Mouse (Mus musculus): ENCODE results near the gene Cers6. TPM values are rescaled to one million over a fixed set of nuclear protein-coding genes. Genes with fewer than 3 reads are reported as not detected.

The Cers6 gene
- polyA plus RNA-seq, 1 experiment = 21.1 TPM

GRCm38 (mm10) chr2:69014241-69014640, 153.0 kb downstream of the Cers6 start:
- Histone ChIP-seq H3K27ac (ENCODE audit: control insufficient read depth, insufficient read depth, low read length) (no peak overlapping the region), H3K27me3 (ENCODE audit: control insufficient read depth, insufficient read depth, low read length) (no peaks in the 10 kb centered on the region), H3K4me1 (replicated peaks; ENCODE audit: control insufficient read depth, insufficient read depth, low read length) (no peaks in the 10 kb centered on the region), H3K4me3 (ENCODE audit: control insufficient read depth, insufficient read depth, low read length) (no peak overlapping the region), H3K36me3 (ENCODE audit: control insufficient read depth, insufficient read depth, low read length) (no peaks in the 10 kb centered on the region)
- no peak for DNase-seq
- WGBS = 95% methylated on average over 9 of the region's 9 CpGs
- TF ChIP-seq CTCF (IDR thresholded peaks at IDR 0.05; ENCODE audit: borderline replicate concordance, control insufficient read depth, extremely low read depth, insufficient read depth, low read length, poor library complexity) = no peak
- no peak for TF ChIP-seq POLR2A (IDR thresholded peaks at IDR 0.05; ENCODE audit: control insufficient read depth, extremely low read depth, insufficient read depth, low read length, poor library complexity)

DNA sequence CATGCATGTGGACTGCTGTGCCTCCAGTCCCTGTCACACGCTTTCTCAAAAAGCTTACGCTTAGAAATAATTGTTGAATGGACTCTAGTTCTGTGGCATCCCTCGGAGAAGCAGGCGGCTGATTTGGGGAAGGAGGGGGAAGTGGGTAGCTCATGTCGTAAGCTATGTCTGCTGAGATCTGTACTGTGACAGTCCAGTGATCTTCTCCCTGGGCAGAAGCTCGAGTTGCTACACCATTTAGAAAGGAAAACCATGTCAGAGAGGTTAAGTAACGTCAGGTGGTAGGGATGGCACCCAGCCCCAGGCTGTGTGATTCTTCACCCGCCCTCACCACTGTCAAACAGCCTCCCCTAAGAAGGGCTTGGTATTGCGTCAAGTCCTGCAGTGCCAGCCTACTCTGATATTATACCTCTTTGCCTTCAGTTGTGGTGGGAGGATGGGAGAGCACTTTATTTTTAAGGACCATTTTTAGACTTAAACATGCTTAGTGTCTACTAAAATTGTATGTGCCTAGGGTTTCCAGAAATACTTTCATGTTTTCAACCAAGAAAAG, 154.0 kb downstream of the Cers6 start:
- Histone ChIP-seq H3K36me3 (ENCODE audit: control insufficient read depth, insufficient read depth, low read length) (no peaks in the 10 kb centered on the region), H3K27ac (ENCODE audit: control insufficient read depth, insufficient read depth, low read length) (no peak overlapping the region), H3K27me3 (ENCODE audit: control insufficient read depth, insufficient read depth, low read length) (no peaks in the 10 kb centered on the region), H3K4me3 (ENCODE audit: control insufficient read depth, insufficient read depth, low read length) (no peak overlapping the region), H3K4me1 (replicated peaks; ENCODE audit: control insufficient read depth, insufficient read depth, low read length) (no peaks in the 10 kb centered on the region)
- TF ChIP-seq CTCF (IDR thresholded peaks at IDR 0.05; ENCODE audit: borderline replicate concordance, control insufficient read depth, extremely low read depth, insufficient read depth, low read length, poor library complexity) = no peak
- no peak for TF ChIP-seq POLR2A (IDR thresholded peaks at IDR 0.05; ENCODE audit: control insufficient read depth, extremely low read depth, insufficient read depth, low read length, poor library complexity)
- no peak for DNase-seq
- 91% methylated on average over 9 of the region's 9 CpGs for WGBS

- TF ChIP-seq CTCF (IDR thresholded peaks at IDR 0.05; ENCODE audit: borderline replicate concordance, control insufficient read depth, extremely low read depth, insufficient read depth, low read length, poor library complexity) (no peak), POLR2A (IDR thresholded peaks at IDR 0.05; ENCODE audit: control insufficient read depth, extremely low read depth, insufficient read depth, low read length, poor library complexity) (no peak)
- H3K27me3 ChIP-seq (ENCODE audit: control insufficient read depth, insufficient read depth, low read length) = no peaks in the 10 kb centered on the region
Observed at GRCm38 (mm10) chr2:69015822-69016221, 154.6 kb downstream of the Cers6 start.

DNA sequence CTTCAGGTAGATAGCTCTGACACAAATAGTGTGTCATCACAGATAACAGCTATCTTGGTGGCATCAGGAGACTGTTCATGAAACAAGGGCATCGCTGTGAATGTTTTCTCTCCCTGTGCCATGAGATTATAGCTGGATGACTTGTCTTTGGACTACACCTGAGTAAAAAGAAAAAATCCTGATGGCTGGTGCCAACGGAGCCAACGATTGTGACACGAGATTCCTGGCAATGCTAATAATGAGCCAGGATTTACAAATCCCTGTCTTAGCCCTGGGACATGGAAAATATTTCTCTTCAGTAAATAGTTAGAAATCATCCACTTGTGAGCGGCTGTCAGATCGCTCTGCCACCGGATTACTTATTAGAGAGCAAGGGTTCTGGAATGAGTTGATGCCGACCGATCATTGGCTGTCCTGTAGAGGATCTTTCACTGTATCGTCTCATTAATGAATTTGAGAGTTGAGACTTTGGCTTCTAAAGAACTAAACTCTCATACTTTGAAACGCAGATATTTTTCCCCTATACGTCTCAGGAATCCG, 157.9 kb downstream of the Cers6 start:
- H3K27me3 ChIP-seq (ENCODE audit: control insufficient read depth, insufficient read depth, low read length) = no peaks in the 10 kb centered on the region
- TF ChIP-seq CTCF (IDR thresholded peaks at IDR 0.05; ENCODE audit: borderline replicate concordance, control insufficient read depth, extremely low read depth, insufficient read depth, low read length, poor library complexity) = no peak
- no peak for DNase-seq
- H3K4me1 ChIP-seq (replicated peaks; ENCODE audit: control insufficient read depth, insufficient read depth, low read length) = no peaks in the 10 kb centered on the region
- H3K27ac ChIP-seq (ENCODE audit: control insufficient read depth, insufficient read depth, low read length) = no peak overlapping the region
- H3K36me3 ChIP-seq (ENCODE audit: control insufficient read depth, insufficient read depth, low read length) = no peaks in the 10 kb centered on the region
- 97% methylated on average over 13 of the region's 13 CpGs for WGBS
- no peak overlapping the region for H3K4me3 ChIP-seq (ENCODE audit: control insufficient read depth, insufficient read depth, low read length)

More at GRCm38 (mm10) chr2:69015822-69016221, 154.6 kb downstream of the Cers6 start:
- Histone ChIP-seq H3K4me1 (replicated peaks; ENCODE audit: control insufficient read depth, insufficient read depth, low read length) (no peaks in the 10 kb centered on the region), H3K27ac (ENCODE audit: control insufficient read depth, insufficient read depth, low read length) (no peak overlapping the region), H3K4me3 (ENCODE audit: control insufficient read depth, insufficient read depth, low read length) (no peak overlapping the region), H3K36me3 (ENCODE audit: control insufficient read depth, insufficient read depth, low read length) (no peaks in the 10 kb centered on the region)
- no peak for DNase-seq
- WGBS = 94% methylated on average over 5 of the region's 5 CpGs

DNA sequence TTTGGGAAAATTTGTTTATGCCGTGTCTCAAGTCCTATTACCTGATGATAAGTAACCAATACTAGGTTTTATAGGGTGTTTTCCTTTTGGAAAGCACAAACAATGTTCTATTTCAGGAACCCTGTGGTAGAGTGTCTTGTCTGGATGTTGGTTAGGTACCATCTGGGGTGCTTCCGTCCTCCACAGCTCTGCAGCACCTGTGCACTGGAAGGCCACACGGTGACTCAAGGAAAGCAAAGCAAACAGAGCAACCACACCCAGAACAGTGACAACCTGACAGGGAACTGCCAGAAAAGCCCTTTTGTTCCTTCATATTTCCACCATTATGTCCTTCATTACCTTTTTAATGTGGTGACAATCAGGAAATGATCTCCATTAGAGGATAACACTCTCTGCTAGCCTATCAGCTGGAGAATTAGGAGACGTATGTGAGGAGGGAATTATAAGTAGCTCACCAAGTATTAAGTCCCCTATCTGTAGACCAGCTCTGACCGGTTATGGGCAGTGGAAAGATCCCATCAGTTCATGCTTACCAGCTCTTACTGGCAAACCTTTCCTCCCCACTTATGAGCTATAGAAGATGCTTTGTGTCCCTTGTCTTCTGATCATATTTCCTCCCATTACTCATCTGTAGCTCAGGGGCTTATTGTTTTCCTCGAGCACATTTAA, 158.7 kb downstream of the Cers6 start:
- Histone ChIP-seq H3K36me3 (ENCODE audit: control insufficient read depth, insufficient read depth, low read length) (no peaks in the 10 kb centered on the region), H3K4me3 (ENCODE audit: control insufficient read depth, insufficient read depth, low read length) (no peak overlapping the region), H3K27ac (ENCODE audit: control insufficient read depth, insufficient read depth, low read length) (no peak overlapping the region), H3K27me3 (ENCODE audit: control insufficient read depth, insufficient read depth, low read length) (no peaks in the 10 kb centered on the region), H3K4me1 (replicated peaks; ENCODE audit: control insufficient read depth, insufficient read depth, low read length) (no peaks in the 10 kb centered on the region)
- WGBS = 84% methylated on average over 6 of the region's 6 CpGs
- DNase-seq = no peak
- TF ChIP-seq CTCF (IDR thresholded peaks at IDR 0.05; ENCODE audit: borderline replicate concordance, control insufficient read depth, extremely low read depth, insufficient read depth, low read length, poor library complexity) = no peak
- no peak for TF ChIP-seq POLR2A (IDR thresholded peaks at IDR 0.05; ENCODE audit: control insufficient read depth, extremely low read depth, insufficient read depth, low read length, poor library complexity)

DNA sequence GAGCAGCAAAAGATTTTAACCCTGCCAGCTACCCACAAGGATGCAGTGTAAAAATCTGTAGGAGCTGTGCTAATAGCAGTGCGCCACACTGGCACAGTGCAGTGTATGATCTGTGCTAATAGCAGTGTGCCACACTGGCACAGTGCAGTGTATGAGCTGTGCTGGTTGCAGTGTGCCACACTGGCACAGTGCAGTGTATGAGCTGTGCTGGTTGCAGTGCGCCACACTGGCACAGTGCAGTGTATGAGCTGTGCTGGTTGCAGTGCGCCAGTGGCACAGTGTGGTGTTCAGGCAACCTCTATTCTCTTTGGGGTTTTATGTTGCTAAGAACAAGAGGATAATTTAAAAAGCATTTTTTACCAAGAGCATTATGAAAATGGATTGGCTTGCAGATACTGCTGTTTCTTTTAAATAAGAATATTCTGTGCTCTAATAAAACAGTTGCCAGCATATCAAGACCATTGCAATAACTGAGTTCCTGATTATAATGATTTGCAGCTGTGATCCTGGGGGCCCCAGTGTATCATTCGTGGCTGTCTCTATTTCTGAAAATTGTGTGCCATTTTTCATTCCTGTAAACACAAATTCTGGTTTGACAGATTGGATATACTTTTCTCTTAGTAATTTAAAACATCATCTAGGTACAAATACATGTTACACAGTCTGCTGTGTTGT, 159.5 kb downstream of the Cers6 start:
- Histone ChIP-seq H3K27ac (ENCODE audit: control insufficient read depth, insufficient read depth, low read length) (no peak overlapping the region), H3K4me1 (replicated peaks; ENCODE audit: control insufficient read depth, insufficient read depth, low read length) (no peaks in the 10 kb centered on the region), H3K4me3 (ENCODE audit: control insufficient read depth, insufficient read depth, low read length) (no peak overlapping the region), H3K27me3 (ENCODE audit: control insufficient read depth, insufficient read depth, low read length) (no peaks in the 10 kb centered on the region), H3K36me3 (ENCODE audit: control insufficient read depth, insufficient read depth, low read length) (no peaks in the 10 kb centered on the region)
- 90% methylated on average over 4 of the region's 4 CpGs for WGBS
- TF ChIP-seq POLR2A (IDR thresholded peaks at IDR 0.05; ENCODE audit: control insufficient read depth, extremely low read depth, insufficient read depth, low read length, poor library complexity) = no peak
- TF ChIP-seq CTCF (IDR thresholded peaks at IDR 0.05; ENCODE audit: borderline replicate concordance, control insufficient read depth, extremely low read depth, insufficient read depth, low read length, poor library complexity) = no peak
- DNase-seq = no peak
